Mouse (Mus musculus) erythroblast, embryonic 14.5 days (primary cell): Measurements from ENCODE around the gene Fam192a.

Experiments
- GATA1 ChIP-seq: IDR thresholded peaks from 2 replicates; pipeline ENCODE4 v1.6.1; 2012; ENCODE audit warnings: low read length, inconsistent platforms, mixed read lengths
- TAL1 ChIP-seq: IDR thresholded peaks from 3 replicates; pipeline ENCODE4 v1.6.1; 2012; ENCODE audit warnings: low read length, inconsistent platforms, mixed read lengths

DNA sequence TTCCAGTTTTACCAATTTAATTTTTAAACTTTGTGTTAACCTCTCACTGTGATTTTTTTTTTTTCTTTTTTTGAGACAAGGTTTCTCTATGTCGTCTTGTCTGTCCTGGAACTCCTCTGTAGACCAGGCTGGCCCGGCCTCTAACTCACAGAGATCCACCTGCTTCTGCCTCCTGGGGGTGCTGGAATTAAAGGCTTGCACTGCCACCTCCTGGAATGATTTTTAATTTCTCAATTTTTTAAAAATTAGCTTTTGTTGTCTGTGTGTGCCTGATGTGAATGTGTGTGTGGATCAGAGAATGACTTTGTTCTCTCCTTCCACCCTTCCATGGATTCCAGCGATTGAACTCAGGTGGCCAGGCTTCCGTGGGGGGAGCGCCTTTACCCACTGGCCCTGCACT, 5.3 kb upstream of the Fam192a start:
- no peak for TF ChIP-seq TAL1
- no peak for TF ChIP-seq GATA1
